Mouse (Mus musculus) brain, embryonic 14.5 days (tissue): Measurements from ENCODE around the gene Pgam2.

Experiments
- CTCF ChIP-seq: fragments of 200-500 bp; IDR thresholded peaks from 2 replicates; pipeline ENCODE4 v1.5.1; 2012; ENCODE audit warnings: inconsistent platforms, mild to moderate bottlenecking, moderate library complexity, borderline replicate concordance; ENCODE audit not compliant: insufficient read depth, insufficient read length; ENCODE audit errors: extremely low read depth
- POLR2A ChIP-seq: fragments of 200-500 bp; IDR thresholded peaks from 2 replicates; pipeline ENCODE4 v1.6.1; 2012; ENCODE audit warnings: mild to moderate bottlenecking, inconsistent platforms, borderline replicate concordance; ENCODE audit not compliant: poor library complexity, insufficient read depth, insufficient read length, severe bottlenecking; ENCODE audit errors: extremely low read depth

- TF ChIP-seq POLR2A (no peak), CTCF (no peak)
Measured at GRCm38 (mm10) chr11:5803551-5803981, at the start of gene Pgam2.
